Mouse (Mus musculus): ENCODE measurements around the gene Nr2f6. TPM values are rescaled to one million over a fixed set of nuclear protein-coding genes. Genes with fewer than 3 reads are reported as not detected.

Nr2f6 gene
- polyA plus RNA-seq, 1 experiment from 2014 or later: 69.5 TPM

DNA sequence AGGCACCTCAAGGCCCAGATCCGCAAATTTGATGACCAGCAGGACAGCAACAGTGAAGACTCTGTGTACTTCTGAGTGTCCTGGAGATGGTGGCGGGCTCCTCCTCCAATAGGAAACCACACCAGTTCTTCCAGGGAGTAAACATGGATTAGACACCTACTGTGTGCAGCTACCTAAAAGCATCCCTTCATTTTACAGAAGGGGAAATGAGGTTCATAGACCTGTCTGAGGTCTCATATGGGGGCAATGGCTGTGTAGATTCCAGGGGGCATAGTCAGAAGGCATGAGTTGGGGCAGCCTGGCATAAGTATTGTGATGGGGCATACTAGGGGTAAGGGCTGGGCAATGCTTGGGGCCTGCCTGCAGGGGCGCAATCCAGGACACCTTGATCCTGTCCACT is 8.8 kb downstream of the Nr2f6 start:
- Histone ChIP-seq H3K4me1 (replicated peaks; ENCODE audit: control insufficient read depth, insufficient read depth, low read length) (peaks cover 17% of the 10 kb centered on the region), H3K27ac (ENCODE audit: low read depth, low read length) (no peak overlapping the region), H3K27me3 (ENCODE audit: control insufficient read depth, insufficient read depth, low read length) (no peaks in the 10 kb centered on the region), H3K9ac (ENCODE audit: low read depth, low read length) (no peak overlapping the region), H3K4me2 (replicated peaks; ENCODE audit: low read depth, low read length) (no peak overlapping the region), H3K4me3 (ENCODE audit: low read depth, low read length) (no peak overlapping the region), H3K9me3 (ENCODE audit: control insufficient read depth, low read length) (no peaks in the 10 kb centered on the region), H3K36me3 (ENCODE audit: control insufficient read depth, insufficient read depth, low read length) (peaks cover 4% of the 10 kb centered on the region; the same call in 1 of the 2 replicates)
- 91% methylated on average over 3 of the region's 3 CpGs for WGBS
- ATAC-seq (ENCODE audit: low FRiP score) (no peak), DNase-seq (ENCODE audit: low spot score) (no peak)

GRCm38 (mm10) chr8:71372427-71372826 is 9.3 kb downstream of the Nr2f6 start:
- no peaks in the 10 kb centered on the region for H3K9me3 ChIP-seq (ENCODE audit: control insufficient read depth, low read length)
- no peak overlapping the region for H3K9ac ChIP-seq (ENCODE audit: low read depth, low read length)
- H3K4me2 ChIP-seq (replicated peaks; ENCODE audit: low read depth, low read length): no peak overlapping the region
- H3K27me3 ChIP-seq (ENCODE audit: control insufficient read depth, insufficient read depth, low read length): no peaks in the 10 kb centered on the region
- WGBS: 83% methylated on average over 12 of the region's 12 CpGs
- peaks cover 4% of the 10 kb centered on the region; the same call in 1 of the 2 replicates for H3K36me3 ChIP-seq (ENCODE audit: control insufficient read depth, insufficient read depth, low read length)
- no peak overlapping the region for H3K27ac ChIP-seq (ENCODE audit: low read depth, low read length)
- DNase-seq (ENCODE audit: low spot score): no peak
- ATAC-seq (ENCODE audit: low FRiP score): no peak
- peaks cover 21% of the 10 kb centered on the region for H3K4me1 ChIP-seq (replicated peaks; ENCODE audit: control insufficient read depth, insufficient read depth, low read length)
- no peak overlapping the region for H3K4me3 ChIP-seq (ENCODE audit: low read depth, low read length)

- Histone ChIP-seq H3K9me3 (ENCODE audit: control insufficient read depth, low read length) (no peaks in the 10 kb centered on the region), H3K27ac (ENCODE audit: low read depth, low read length) (peak within 1 kb of the TSS; percentile 65; the same call in 1 of the 2 replicates), H3K9ac (ENCODE audit: low read depth, low read length) (peak within 1 kb of the TSS; percentile 57; the same call in 1 of the 2 replicates), H3K4me1 (replicated peaks; ENCODE audit: control insufficient read depth, insufficient read depth, low read length) (peaks cover 15% of the 10 kb centered on the region), H3K27me3 (ENCODE audit: control insufficient read depth, insufficient read depth, low read length) (no peaks in the 10 kb centered on the region), H3K4me2 (replicated peaks; ENCODE audit: low read depth, low read length) (peak within 1 kb of the TSS; percentile 39), H3K36me3 (ENCODE audit: control insufficient read depth, insufficient read depth, low read length) (peaks cover 4% of the 10 kb centered on the region; the same call in 1 of the 2 replicates), H3K4me3 (ENCODE audit: low read depth, low read length) (peak within 1 kb of the TSS; percentile 69)
- under 1% methylated on average over 61 of the region's 68 CpGs for WGBS
- ATAC-seq (ENCODE audit: low FRiP score): peak; percentile 82
- peak; percentile 98 for DNase-seq (ENCODE audit: low spot score)
Measured at GRCm38 (mm10) chr8:71371236-71371848, 10.4 kb downstream of the Nr2f6 start, which contains the start of gene Ocel1. Gene Ocel1, plus strand, starts transcription at chr8:71371298.

DNA sequence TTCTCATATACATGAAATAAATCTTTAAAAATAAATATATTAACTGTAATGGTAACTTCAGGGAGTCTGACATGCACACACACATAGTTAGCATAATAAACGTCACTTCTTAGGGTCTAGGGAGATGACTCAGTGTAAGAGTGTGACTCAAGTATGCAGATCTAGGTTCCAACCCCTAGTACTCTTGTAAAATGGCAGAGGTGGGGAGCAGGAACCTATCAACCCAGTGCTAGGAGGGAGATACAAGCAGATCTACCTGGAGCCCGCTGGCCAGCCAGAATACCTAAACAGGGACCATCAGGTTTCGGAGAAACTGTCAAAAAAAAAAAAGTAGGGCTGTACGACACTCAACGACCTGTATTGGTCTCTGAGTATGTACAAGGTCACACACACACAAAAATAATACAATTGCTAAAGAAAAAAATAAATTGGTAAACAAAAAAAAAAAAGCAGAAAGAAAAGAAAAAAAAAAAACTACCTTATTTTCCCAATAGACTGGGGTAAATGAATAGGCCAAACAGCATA is 11.0 kb downstream of the Nr2f6 start:
- H3K27ac ChIP-seq (ENCODE audit: low read depth, low read length): peak overlapping the region; percentile 65; the same call in 1 of the 2 replicates
- peak overlapping the region; percentile 39 for H3K4me2 ChIP-seq (replicated peaks; ENCODE audit: low read depth, low read length)
- H3K36me3 ChIP-seq (ENCODE audit: control insufficient read depth, insufficient read depth, low read length): 0 out of 2 replicates have a peak, but pooled peaks cover 4% of the 10 kb centered on the region
- no peak for ATAC-seq (ENCODE audit: low FRiP score)
- H3K9ac ChIP-seq (ENCODE audit: low read depth, low read length): peak overlapping the region; percentile 57; the same call in 1 of the 2 replicates
- H3K27me3 ChIP-seq (ENCODE audit: control insufficient read depth, insufficient read depth, low read length): no peaks in the 10 kb centered on the region
- peak overlapping the region; percentile 69 for H3K4me3 ChIP-seq (ENCODE audit: low read depth, low read length)
- no peak for DNase-seq (ENCODE audit: low spot score)
- WGBS: 28% methylated on average over 5 of the region's 5 CpGs
- H3K4me1 ChIP-seq (replicated peaks; ENCODE audit: control insufficient read depth, insufficient read depth, low read length): peaks cover 9% of the 10 kb centered on the region
- no peaks in the 10 kb centered on the region for H3K9me3 ChIP-seq (ENCODE audit: control insufficient read depth, low read length)

DNA sequence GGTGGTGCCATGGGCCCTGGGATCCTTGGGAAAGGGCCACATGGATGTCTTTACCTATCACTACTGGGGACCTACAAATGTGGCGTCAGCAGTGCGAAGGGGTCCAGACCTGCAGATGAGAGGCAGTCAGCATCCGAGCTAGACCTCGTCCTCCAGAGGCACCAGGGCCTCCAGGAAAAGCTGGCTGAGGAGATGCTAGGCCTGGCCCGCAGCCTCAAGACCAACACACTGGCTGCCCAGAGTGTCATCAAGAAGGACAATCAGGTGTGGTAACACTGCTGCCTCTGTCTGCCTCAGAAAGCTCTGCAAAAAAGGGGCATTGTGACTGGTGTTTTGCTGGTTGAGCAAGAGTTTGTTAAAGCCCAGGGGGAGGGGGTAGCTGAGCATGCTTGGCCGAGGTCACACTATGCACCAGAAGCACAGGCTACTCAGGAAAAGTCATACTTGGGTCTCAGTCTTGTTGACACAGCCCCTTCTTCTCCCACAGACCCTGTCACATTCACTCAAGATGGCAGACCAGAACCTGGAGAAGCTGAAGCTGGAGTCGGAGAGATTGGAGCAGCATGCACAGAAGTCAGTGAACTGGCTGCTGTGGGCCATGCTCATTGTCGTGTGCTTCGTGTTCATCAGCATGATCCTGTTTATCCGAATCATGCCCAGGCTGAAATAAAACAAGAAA is 12.6 kb downstream of the Nr2f6 start:
- WGBS: 92% methylated on average over 10 of the region's 10 CpGs
- ATAC-seq (ENCODE audit: low FRiP score): no peak
- Histone ChIP-seq H3K27me3 (ENCODE audit: control insufficient read depth, insufficient read depth, low read length) (no peaks in the 10 kb centered on the region), H3K36me3 (ENCODE audit: control insufficient read depth, insufficient read depth, low read length) (no peaks in the 10 kb centered on the region), H3K9ac (ENCODE audit: low read depth, low read length) (no peak overlapping the region), H3K27ac (ENCODE audit: low read depth, low read length) (no peak overlapping the region), H3K9me3 (ENCODE audit: control insufficient read depth, low read length) (no peaks in the 10 kb centered on the region), H3K4me3 (ENCODE audit: low read depth, low read length) (peak overlapping the region; percentile 1; the same call in 1 of the 2 replicates), H3K4me1 (replicated peaks; ENCODE audit: control insufficient read depth, insufficient read depth, low read length) (peaks cover 4% of the 10 kb centered on the region), H3K4me2 (replicated peaks; ENCODE audit: low read depth, low read length) (no peak overlapping the region)
- DNase-seq (ENCODE audit: low spot score): no peak

GRCm38 (mm10) chr8:71368366-71368765 is 13.4 kb downstream of the Nr2f6 start:
- ATAC-seq (ENCODE audit: low FRiP score) (no peak), DNase-seq (ENCODE audit: low spot score) (no peak)
- no peak overlapping the region for H3K4me3 ChIP-seq (ENCODE audit: low read depth, low read length)
- H3K27me3 ChIP-seq (ENCODE audit: control insufficient read depth, insufficient read depth, low read length): no peaks in the 10 kb centered on the region
- no peak overlapping the region for H3K4me2 ChIP-seq (replicated peaks; ENCODE audit: low read depth, low read length)
- H3K36me3 ChIP-seq (ENCODE audit: control insufficient read depth, insufficient read depth, low read length): no peaks in the 10 kb centered on the region
- peaks cover 4% of the 10 kb centered on the region for H3K4me1 ChIP-seq (replicated peaks; ENCODE audit: control insufficient read depth, insufficient read depth, low read length)
- no peaks in the 10 kb centered on the region for H3K9me3 ChIP-seq (ENCODE audit: control insufficient read depth, low read length)
- H3K9ac ChIP-seq (ENCODE audit: low read depth, low read length): no peak overlapping the region
- H3K27ac ChIP-seq (ENCODE audit: low read depth, low read length): no peak overlapping the region

GRCm38 (mm10) chr8:71367529-71368176 is 14.1 kb downstream of the Nr2f6 start:
- ATAC-seq (ENCODE audit: low FRiP score) (no peak), DNase-seq (ENCODE audit: low spot score) (no peak)
- Histone ChIP-seq H3K4me2 (replicated peaks; ENCODE audit: low read depth, low read length) (peak overlapping the region; percentile 66), H3K27ac (ENCODE audit: low read depth, low read length) (peak overlapping the region; percentile 48; the same call in 1 of the 2 replicates), H3K27me3 (ENCODE audit: control insufficient read depth, insufficient read depth, low read length) (no peaks in the 10 kb centered on the region), H3K4me3 (ENCODE audit: low read depth, low read length) (peak overlapping the region; percentile 47), H3K9ac (ENCODE audit: low read depth, low read length) (peak overlapping the region; percentile 19), H3K9me3 (ENCODE audit: control insufficient read depth, low read length) (no peaks in the 10 kb centered on the region), H3K4me1 (replicated peaks; ENCODE audit: control insufficient read depth, insufficient read depth, low read length) (peaks cover 4% of the 10 kb centered on the region), H3K36me3 (ENCODE audit: control insufficient read depth, insufficient read depth, low read length) (no peaks in the 10 kb centered on the region)
- WGBS: 56% methylated on average over 17 of the region's 17 CpGs

GRCm38 (mm10) chr8:71366771-71367528 is 14.8 kb downstream of the Nr2f6 start, which contains the start of gene Use1:
Gene Use1, plus strand, starts transcription at chr8:71366848.
- peak within 1 kb of the TSS; percentile 47 for H3K4me3 ChIP-seq (ENCODE audit: low read depth, low read length)
- no peaks in the 10 kb centered on the region for H3K27me3 ChIP-seq (ENCODE audit: control insufficient read depth, insufficient read depth, low read length)
- H3K36me3 ChIP-seq (ENCODE audit: control insufficient read depth, insufficient read depth, low read length): no peaks in the 10 kb centered on the region
- H3K9me3 ChIP-seq (ENCODE audit: control insufficient read depth, low read length): no peaks in the 10 kb centered on the region
- H3K4me2 ChIP-seq (replicated peaks; ENCODE audit: low read depth, low read length): peak within 1 kb of the TSS; percentile 66
- H3K9ac ChIP-seq (ENCODE audit: low read depth, low read length): peak within 1 kb of the TSS; percentile 19
- H3K4me1 ChIP-seq (replicated peaks; ENCODE audit: control insufficient read depth, insufficient read depth, low read length): peaks cover 4% of the 10 kb centered on the region
- H3K27ac ChIP-seq (ENCODE audit: low read depth, low read length): peak within 1 kb of the TSS; percentile 48
- ATAC-seq (ENCODE audit: low FRiP score): peak; percentile 81
- peak; percentile 92 for DNase-seq (ENCODE audit: low spot score)
- under 1% methylated on average over 56 of the region's 56 CpGs for WGBS

Data from hindbrain, embryonic 11.5 days (tissue).